Mouse (Mus musculus) activated CD4-positive, CD25-positive, alpha-beta regulatory T cell (primary cell): ENCODE data around the gene Adprhl1. TPM values are rescaled to one million over a fixed set of nuclear protein-coding genes. Genes with fewer than 3 reads are reported as not detected.

Source experiments
- polyA plus RNA-seq, 2 experiments: library from polyadenylated mRNA; unstranded; fragments of 100-300 nt; shearing (Covaris generic); gene quantifications; one replicate each; pipeline ENCODE4 v1.2.1; 2017

Gene Adprhl1
- polyA plus RNA-seq: 1 to 10 TPM in 1 of 2 experiments, under 1 TPM in 1; 0.31 to 1.6 TPM

GRCm38 (mm10) chr8:13254019-13254418 lies at the start of gene Adprhl1:
Gene Adprhl1 (minus strand): TSS chr8:13254162.

GRCm38 (mm10) chr8:13287692-13288623 lies 34.0 kb upstream of the Adprhl1 start, which contains the start of the genes Dcun1d2 and Tmco3:
Gene Dcun1d2 (minus strand): TSS chr8:13288131.
Gene Tmco3 (plus strand): TSS chr8:13288190.

GRCm38 (mm10) chr8:13200301-13201012 lies 53.5 kb downstream of the Adprhl1 start, which contains the start of gene Grtp1:
Gene Grtp1 (minus strand): TSS chr8:13200620.

Other genes with a start within 250 kb of the Adprhl1 start
- gene F7, start 228.1 kb downstream of the Adprhl1 start, polyA plus RNA-seq: under 1 TPM in 1 of 2 experiments, not detected in 1; 0.31 TPM
- gene F10, start 216.9 kb downstream of the Adprhl1 start, polyA plus RNA-seq: under 1 TPM in 1 of 2 experiments, not detected in 1; 0.92 TPM
- 1 to 10 TPM; 1.1 to 2.6 TPM for gene Proz, start 193.2 kb downstream of the Adprhl1 start, polyA plus RNA-seq
- 10 to 100 TPM; 34.3 to 36.7 TPM for gene Pcid2, start 148.7 kb downstream of the Adprhl1 start, polyA plus RNA-seq
- gene Cul4a, start 148.5 kb downstream of the Adprhl1 start, polyA plus RNA-seq: 10 to 100 TPM; 27.2 to 33.4 TPM
- 100 to 1,000 TPM; 181 to 217 TPM for gene Lamp1, start 95.0 kb downstream of the Adprhl1 start, polyA plus RNA-seq
- 1 to 10 TPM; 1.4 to 2.8 TPM for gene Grtp1, start 53.5 kb downstream of the Adprhl1 start, polyA plus RNA-seq
- gene Dcun1d2, start 34.0 kb upstream of the Adprhl1 start, polyA plus RNA-seq: 10 to 100 TPM; 21.5 to 34.7 TPM
- 10 to 100 TPM; 28.4 to 29.9 TPM for gene Tmco3, start 34.0 kb upstream of the Adprhl1 start, polyA plus RNA-seq
- gene Tfdp1, start 84.6 kb upstream of the Adprhl1 start, polyA plus RNA-seq: 100 to 1,000 TPM in 1 of 2 experiments, 10 to 100 TPM in 1; 94.0 to 103 TPM
- not detected for gene Atp4b, start 142.7 kb upstream of the Adprhl1 start, polyA plus RNA-seq
- gene Grk1, start 150.9 kb upstream of the Adprhl1 start, polyA plus RNA-seq: under 1 TPM in 1 of 2 experiments, not detected in 1; 0.10 TPM
- not detected for gene Tmem255b, start 181.0 kb upstream of the Adprhl1 start, polyA plus RNA-seq
- gene Gas6, start 240.3 kb upstream of the Adprhl1 start, polyA plus RNA-seq: under 1 TPM; 0.14 to 0.43 TPM